Mouse (Mus musculus): Measurements from ENCODE around the gene Ebf1.
"Not testable (repeated sequence)": the region's sequence is repeated elsewhere in the genome, so short reads cannot be mapped to it uniquely, and the experiment has no call there.

The Ebf1 gene

GRCm38 (mm10) chr11:44616788-44617712, at the start of gene Ebf1:
TSS of gene Ebf1 (plus strand) at chr11:44617317.
- peak; percentile 68 for DNase-seq (ENCODE audit: low spot score)

GRCm38 (mm10) chr11:44570336-44570735, 46.8 kb upstream of the Ebf1 start:
- not testable (repeated sequence) for DNase-seq (ENCODE audit: low spot score)

- DNase-seq (ENCODE audit: low spot score), result no peak
Measured at GRCm38 (mm10) chr11:44572781-44573180, 44.3 kb upstream of the Ebf1 start.

- no peak for DNase-seq (ENCODE audit: low spot score)
Measured at GRCm38 (mm10) chr11:44573396-44573795, 43.7 kb upstream of the Ebf1 start.

GRCm38 (mm10) chr11:44574391-44574790, 42.7 kb upstream of the Ebf1 start:
- no peak for DNase-seq (ENCODE audit: low spot score)

GRCm38 (mm10) chr11:44574820-44575219, 42.3 kb upstream of the Ebf1 start:
- DNase-seq (ENCODE audit: low spot score), result no peak

GRCm38 (mm10) chr11:44577911-44578310, 39.2 kb upstream of the Ebf1 start:
- DNase-seq (ENCODE audit: low spot score), result no peak

GRCm38 (mm10) chr11:44581277-44581683, 35.8 kb upstream of the Ebf1 start:
- no peak for DNase-seq (ENCODE audit: low spot score)

- DNase-seq (ENCODE audit: low spot score), result peak; percentile 35
Measured at GRCm38 (mm10) chr11:44586047-44586696, 30.9 kb upstream of the Ebf1 start.

- no peak for DNase-seq (ENCODE audit: low spot score)
Measured at GRCm38 (mm10) chr11:44593016-44593415, 24.1 kb upstream of the Ebf1 start.

- no peak for DNase-seq (ENCODE audit: low spot score)
Measured at GRCm38 (mm10) chr11:44594768-44595167, 22.3 kb upstream of the Ebf1 start.

- DNase-seq (ENCODE audit: low spot score), result no peak
Measured at GRCm38 (mm10) chr11:44606881-44607280, 10.2 kb upstream of the Ebf1 start.

GRCm38 (mm10) chr11:44608646-44609045, 8.5 kb upstream of the Ebf1 start:
- DNase-seq (ENCODE audit: low spot score), result no peak

- peak; percentile 79 for DNase-seq (ENCODE audit: low spot score)
Measured at GRCm38 (mm10) chr11:44610971-44611781, 5.9 kb upstream of the Ebf1 start.

GRCm38 (mm10) chr11:44612156-44612555, 5.0 kb upstream of the Ebf1 start:
- no peak for DNase-seq (ENCODE audit: low spot score)

GRCm38 (mm10) chr11:44612681-44613410, 4.3 kb upstream of the Ebf1 start:
- DNase-seq (ENCODE audit: low spot score), result no peak

GRCm38 (mm10) chr11:44613411-44614180, 3.5 kb upstream of the Ebf1 start:
- no peak for DNase-seq (ENCODE audit: low spot score)

GRCm38 (mm10) chr11:44616078-44616787, 884 bp upstream of the Ebf1 start:
- DNase-seq (ENCODE audit: low spot score), result no peak

- DNase-seq (ENCODE audit: low spot score), result peak; percentile 42
Measured at GRCm38 (mm10) chr11:44617734-44618586, 843 bp downstream of the Ebf1 start.
